In genomic region chr6:95108437-95108836, GRCm38 (mm10) we compare ENCODE assay signal across 23 mouse cellular contexts. TPM values are rescaled to one million over a fixed set of nuclear protein-coding genes. Genes with fewer than 3 reads are reported as not detected.
DNase-seq lines count a peak whose midpoint lies in the region; ATAC-seq and TF ChIP-seq lines count a peak whose summit lies in the region.
"Had no signal": no experiment of that assay in that cellular context is flagged by ENCODE, and none has a peak within 500 bp of the region (broad histone marks: within the 10 kb centered on the region; RNA-seq: fewer than 3 reads in every experiment).

No protein-coding gene starts in this region.

- no peak for ATAC-seq in lung, embryonic 14.5 days (ENCODE audit: insufficient read depth)
- ATAC-seq in hindbrain, embryonic 13.5 days (ENCODE audit: low FRiP score) = no peak
- ATAC-seq: CD4-positive, CD25-positive, alpha-beta regulatory T cell, adult 4 months; forebrain, embryonic 16.5 days had no signal

- H3K4me1 ChIP-seq in lung, embryonic 14.5 days (ENCODE audit: insufficient read depth) = no peaks in the 10 kb centered on the region
- no peaks in the 10 kb centered on the region for H3K4me1 ChIP-seq in hindbrain, embryonic 13.5 days (replicated peaks)
- H3K4me1 ChIP-seq: embryonic facial prominence, embryonic 13.5 days; heart, embryonic 10.5 days; hindbrain, embryonic 12.5 days had no signal

- H3K27me3 ChIP-seq in lung, embryonic 14.5 days (ENCODE audit: insufficient read depth, low read length) = no peaks in the 10 kb centered on the region
- H3K27me3 ChIP-seq in hindbrain, embryonic 13.5 days = 0 out of 2 replicates have a peak, but pooled peaks cover 2% of the 10 kb centered on the region
- H3K27me3 ChIP-seq: embryonic facial prominence, embryonic 13.5 days; forebrain, embryonic 12.5 days; hindbrain, embryonic 12.5 days had no signal

- TF ChIP-seq CTCF in lung, embryonic 14.5 days (IDR thresholded peaks at IDR 0.05; ENCODE audit: low read depth) = peak; percentile 15; the same call in 1 of the 2 replicates

- H3K4me2 ChIP-seq in lung, embryonic 14.5 days = no peak overlapping the region
- no peak overlapping the region for H3K4me2 ChIP-seq in hindbrain, embryonic 13.5 days
- H3K4me2 ChIP-seq: embryonic facial prominence, embryonic 13.5 days; forebrain, embryonic 12.5 days; hindbrain, embryonic 12.5 days had no signal

- H3K36me3 ChIP-seq in lung, embryonic 14.5 days (ENCODE audit: insufficient read depth) = no peaks in the 10 kb centered on the region
- no peaks in the 10 kb centered on the region for H3K36me3 ChIP-seq in hindbrain, embryonic 13.5 days
- H3K36me3 ChIP-seq: embryonic facial prominence, embryonic 13.5 days; forebrain, embryonic 12.5 days; heart, embryonic 10.5 days; hindbrain, embryonic 12.5 days had no signal

- no peak overlapping the region for H3K4me3 ChIP-seq in lung, embryonic 14.5 days (ENCODE audit: low read depth, low read length)
- no peak overlapping the region for H3K4me3 ChIP-seq in hindbrain, embryonic 13.5 days
- H3K4me3 ChIP-seq: embryonic facial prominence, embryonic 13.5 days; forebrain, embryonic 12.5 days; heart, embryonic 10.5 days; hindbrain, embryonic 12.5 days had no signal

- no peak overlapping the region for H3K9ac ChIP-seq in lung, embryonic 14.5 days
- H3K9ac ChIP-seq in hindbrain, embryonic 13.5 days = no peak overlapping the region
- H3K9ac ChIP-seq: embryonic facial prominence, embryonic 13.5 days; forebrain, embryonic 12.5 days; hindbrain, embryonic 12.5 days had no signal

- no peaks in the 10 kb centered on the region for H3K9me3 ChIP-seq in lung, embryonic 14.5 days (ENCODE audit: low read depth, low read length)
- no peaks in the 10 kb centered on the region for H3K9me3 ChIP-seq in hindbrain, embryonic 13.5 days
- H3K9me3 ChIP-seq: embryonic facial prominence, embryonic 13.5 days; forebrain, embryonic 12.5 days; heart, embryonic 10.5 days; hindbrain, embryonic 12.5 days had no signal

- no peak overlapping the region for H3K27ac ChIP-seq in lung, embryonic 14.5 days (ENCODE audit: low read depth)
- H3K27ac ChIP-seq in hindbrain, embryonic 13.5 days = no peak overlapping the region
- H3K27ac ChIP-seq: embryonic facial prominence, embryonic 13.5 days; forebrain, embryonic 12.5 days; heart, embryonic 10.5 days; hindbrain, embryonic 12.5 days had no signal

- DNase-seq in lung, embryonic 14.5 days = peak; percentile 6
- no peak for DNase-seq in lung, postnatal 25 days (ENCODE audit: low spot score)
- DNase-seq in 3T3-L1 (ENCODE audit: low read depth, low spot score) (peak; percentile 24), ES-CJ7 (ENCODE audit: low read depth, low spot score) (peak; percentile 33), ZHBTc4 (ENCODE audit: low read depth, low spot score) (peak; percentile 21)
- no peak for DNase-seq in ovary, postnatal 10 days (ENCODE audit: low spot score)
- DNase-seq in thymus, postnatal 25 days = no peak
- DNase-seq: adrenal gland, postnatal 14 days; B cell, adult 2 months; cerebellum, adult 18-20 months; cerebellum, adult 9-11 months; cerebellum, postnatal 36 days; gastrocnemius, postnatal 10 days; heart, adult 18-20 months; heart, postnatal 10 days; heart, postnatal 4 days had no signal

RNA-seq across cellular contexts. Expression of gene Kbtbd8, which starts 8.6 kb away (rescaled TPM):
- polyA plus RNA-seq in lung, embryonic 14.5 days (2014; fragmentation: Nextera tagmentation; extraction: Ambion mirVana) = 1.9 and 2.3 TPM in 2 replicates
- polyA plus RNA-seq in hindbrain, embryonic 13.5 days (2015; fragmentation: Nextera tagmentation; extraction: Ambion mirVana) = 4.3 and 4.4 TPM in 2 replicates

Comparison
In these comparisons a context has a peak if more than half of its experiments do, and no peak if none do; other contexts are left out.
1. DNase-seq: peak in lung, embryonic 14.5 days (single experiment), 3T3-L1 (single experiment), ES-CJ7 (single experiment) and ZHBTc4 (single experiment); none in lung, postnatal 25 days (single experiment), ovary, postnatal 10 days (single experiment) and thymus, postnatal 25 days (single experiment).